In the genomic region with DNA sequence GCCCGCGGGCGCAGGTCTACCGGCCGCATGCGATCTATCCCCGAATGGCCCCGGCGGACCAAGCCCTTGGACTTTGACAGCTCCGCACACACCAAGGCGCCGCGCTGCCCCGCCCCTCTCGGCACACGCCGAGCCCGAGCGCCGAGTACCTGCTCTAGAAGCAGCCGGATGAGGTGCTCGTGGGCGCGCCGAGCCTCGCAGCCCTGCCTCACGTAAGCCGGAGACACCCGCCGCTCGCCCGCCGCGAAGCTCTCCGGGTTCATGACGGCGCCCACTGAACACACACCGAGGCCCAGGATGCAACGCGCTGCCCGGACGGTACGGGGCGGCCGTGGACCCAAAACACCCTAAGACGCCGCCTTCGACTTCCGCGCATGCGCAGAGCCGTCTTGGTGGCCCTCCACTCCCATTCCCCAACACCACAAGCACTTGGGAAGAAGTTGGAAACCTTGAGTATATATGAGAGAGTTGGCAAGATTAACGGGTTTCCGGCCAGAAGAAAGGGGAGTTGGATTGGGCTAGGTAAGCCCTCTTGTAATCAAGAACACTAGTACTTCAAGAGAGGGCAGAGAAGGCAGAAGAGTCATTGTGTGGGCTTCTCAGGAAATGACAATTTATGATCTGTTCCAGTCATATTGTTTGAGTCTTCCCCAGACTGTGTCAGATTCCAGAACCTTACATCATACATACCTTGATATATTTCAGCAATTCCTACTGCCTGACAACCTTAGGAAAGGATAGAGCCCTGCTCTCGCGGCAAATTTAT, we compare ENCODE assay signal across 8 mouse cellular contexts. TPM values are rescaled to one million over a fixed set of nuclear protein-coding genes. Genes with fewer than 3 reads are reported as not detected.
A peak's percentile ranks its signal among the peaks of the same experiment; 100 is the strongest.
DNase-seq lines count a peak whose midpoint lies in the region; ATAC-seq and TF ChIP-seq lines count a peak whose summit lies in the region.

Gene Sepsecs (minus strand): TSS at position 283 of the 766 bp plus-strand sequence.

- H3K4me1 ChIP-seq in heart, embryonic 12.5 days (replicated peaks): no peaks in the 10 kb centered on the region; the same call in 1 of the 2 replicates
- no peaks in the 10 kb centered on the region for H3K4me1 ChIP-seq in kidney, postnatal 0 days (replicated peaks; ENCODE audit: insufficient read depth, low read length)
- 0 out of 2 replicates have a peak, but pooled peaks cover 5% of the 10 kb centered on the region for H3K4me1 ChIP-seq in liver, embryonic 11.5 days (replicated peaks; ENCODE audit: control insufficient read depth, insufficient read depth, low read length)
- H3K4me1 ChIP-seq in stomach, embryonic 14.5 days (ENCODE audit: control insufficient read depth, insufficient read depth, low read length): no peaks in the 10 kb centered on the region; the same call in 1 of the 2 replicates

- TF ChIP-seq CTCF in kidney, postnatal 0 days (IDR thresholded peaks at IDR 0.05; ENCODE audit: low read depth): no peak; the same call in 1 of the 2 replicates

- peak within 1 kb of the TSS; percentile 73 for H3K4me2 ChIP-seq in heart, embryonic 12.5 days
- H3K4me2 ChIP-seq in kidney, postnatal 0 days (ENCODE audit: low read length): peak within 1 kb of the TSS; percentile 65
- peak within 1 kb of the TSS; percentile 81 for H3K4me2 ChIP-seq in liver, embryonic 11.5 days
- H3K4me2 ChIP-seq in stomach, embryonic 14.5 days (replicated peaks; ENCODE audit: low read depth, low read length): peak within 1 kb of the TSS; percentile 50

- H3K27ac ChIP-seq in heart, embryonic 12.5 days (ENCODE audit: poor library complexity, severe bottlenecking): peak within 1 kb of the TSS; percentile 12; the same call in 1 of the 2 replicates
- peak within 1 kb of the TSS; percentile 76 for H3K27ac ChIP-seq in kidney, postnatal 0 days
- H3K27ac ChIP-seq in liver, embryonic 11.5 days (ENCODE audit: low read depth, low read length): peak within 1 kb of the TSS; percentile 72
- H3K27ac ChIP-seq in stomach, embryonic 14.5 days (ENCODE audit: low read length): peak within 1 kb of the TSS; percentile 33; the same call in 1 of the 2 replicates

- 4% methylated on average over 53 of the region's 56 CpGs for WGBS in heart, embryonic 12.5 days
- 4% methylated on average over 55 of the region's 56 CpGs for WGBS in kidney, postnatal 0 days
- 4% methylated on average over 56 of the region's 56 CpGs for WGBS in liver, embryonic 11.5 days
- WGBS in stomach, embryonic 14.5 days: 4% methylated on average over 56 of the region's 56 CpGs

- H3K36me3 ChIP-seq in heart, embryonic 12.5 days: peaks cover 6% of the 10 kb centered on the region
- H3K36me3 ChIP-seq in kidney, postnatal 0 days (ENCODE audit: insufficient read depth, low read length): 0 out of 2 replicates have a peak, but pooled peaks cover 7% of the 10 kb centered on the region
- H3K36me3 ChIP-seq in liver, embryonic 11.5 days (ENCODE audit: control insufficient read depth, insufficient read depth, low read length): no peaks in the 10 kb centered on the region; the same call in 1 of the 2 replicates
- peaks cover 7% of the 10 kb centered on the region for H3K36me3 ChIP-seq in stomach, embryonic 14.5 days (ENCODE audit: control insufficient read depth, insufficient read depth, low read length)

- H3K4me3 ChIP-seq in heart, embryonic 12.5 days: peak within 1 kb of the TSS; percentile 87
- peak within 1 kb of the TSS; percentile 86 for H3K4me3 ChIP-seq in kidney, postnatal 0 days (replicated peaks; ENCODE audit: low read depth, low read length)
- H3K4me3 ChIP-seq in liver, embryonic 11.5 days (ENCODE audit: low read depth, low read length): peak within 1 kb of the TSS; percentile 85
- H3K4me3 ChIP-seq in stomach, embryonic 14.5 days (ENCODE audit: low read depth, low read length): peak within 1 kb of the TSS; percentile 71

- H3K9me3 ChIP-seq in heart, embryonic 12.5 days (replicated peaks): no peaks in the 10 kb centered on the region
- no peaks in the 10 kb centered on the region for H3K9me3 ChIP-seq in kidney, postnatal 0 days (replicated peaks; ENCODE audit: low read length)
- no peaks in the 10 kb centered on the region for H3K9me3 ChIP-seq in liver, embryonic 11.5 days (ENCODE audit: control insufficient read depth, low read length)
- H3K9me3 ChIP-seq in stomach, embryonic 14.5 days (ENCODE audit: control insufficient read depth, low read depth, low read length): no peaks in the 10 kb centered on the region

- peaks cover 11% of the 10 kb centered on the region for H3K27me3 ChIP-seq in heart, embryonic 12.5 days (replicated peaks)
- H3K27me3 ChIP-seq in kidney, postnatal 0 days (ENCODE audit: insufficient read depth, low read length): no peaks in the 10 kb centered on the region
- H3K27me3 ChIP-seq in liver, embryonic 11.5 days (replicated peaks; ENCODE audit: control insufficient read depth, insufficient read depth, low read length): no peaks in the 10 kb centered on the region
- no peaks in the 10 kb centered on the region for H3K27me3 ChIP-seq in stomach, embryonic 14.5 days (ENCODE audit: control insufficient read depth, insufficient read depth, low read length)

- DNase-seq in CD4-positive helper T cell, adult 2 months (ENCODE audit: low read depth, low spot score): peak; percentile 90
- peak; percentile 64 for DNase-seq in brain, embryonic 18.5 days (ENCODE audit: low read depth, low spot score)
- DNase-seq in kidney, postnatal 0 days (ENCODE audit: low spot score): peak; percentile 96
- DNase-seq in liver, embryonic 11.5 days (ENCODE audit: low spot score): peak; percentile 90
- peak; percentile 92 for DNase-seq in naive thymus-derived CD4-positive, alpha-beta T cell, adult 2 months (ENCODE audit: low read depth)

- peak; percentile 96 for ATAC-seq in erythroid progenitor cell, adult 5-6 weeks (replicated peaks; ENCODE audit: low FRiP score, poor library complexity, severe bottlenecking)
- peak; percentile 91 for ATAC-seq in heart, embryonic 12.5 days (ENCODE audit: insufficient number of reproducible peaks, low FRiP score)
- peak; percentile 95 for ATAC-seq in kidney, postnatal 0 days (replicated peaks; ENCODE audit: low FRiP score, low read depth)
- ATAC-seq in liver, embryonic 11.5 days (replicated peaks; ENCODE audit: low FRiP score): peak; percentile 94
- ATAC-seq in stomach, embryonic 14.5 days (ENCODE audit: insufficient number of reproducible peaks, insufficient read depth, low FRiP score, low read depth): peak; percentile 91

- peak within 1 kb of the TSS; percentile 87 for H3K9ac ChIP-seq in heart, embryonic 12.5 days
- H3K9ac ChIP-seq in kidney, postnatal 0 days (ENCODE audit: low read depth, low read length): peak within 1 kb of the TSS; percentile 85
- H3K9ac ChIP-seq in liver, embryonic 11.5 days (ENCODE audit: low read depth, low read length): peak within 1 kb of the TSS; percentile 86
- H3K9ac ChIP-seq in stomach, embryonic 14.5 days (replicated peaks; ENCODE audit: low read depth, low read length): peak within 1 kb of the TSS; percentile 63

RNA-seq across cellular contexts. Expression of gene Sepsecs, which starts in this region (rescaled TPM):
- 8.3 and 15.5 TPM in 2 replicates for total RNA-seq in erythroid progenitor cell, adult 5-6 weeks (2015; ENCODE audit: low replicate concordance)
- 10.1 and 27.7 TPM in 2 replicates for total RNA-seq in erythroid progenitor cell, adult 5-6 weeks (2017; ENCODE audit: low replicate concordance)
- 6.4 and 7.7 TPM in 2 replicates for polyA plus RNA-seq in heart, embryonic 12.5 days (2016; fragmentation: Nextera tagmentation; extraction: Ambion mirVana)
- 8.5 and 10.2 TPM in 2 replicates for polyA plus RNA-seq in kidney, postnatal 0 days (2015; fragmentation: Nextera tagmentation; extraction: Ambion mirVana)
- polyA plus RNA-seq in liver, embryonic 11.5 days (2014; fragmentation: Nextera tagmentation; extraction: Ambion mirVana): 12.7 and 15.0 TPM in 2 replicates
- polyA plus RNA-seq in stomach, embryonic 14.5 days (2014; fragmentation: Nextera tagmentation; extraction: Ambion mirVana): 9.2 and 10.0 TPM in 2 replicates

Comparison
In these comparisons a context has a peak if more than half of its experiments do, and no peak if none do; other contexts are left out.
1. Peak in every context shown above with its lines: DNase-seq, ATAC-seq, H3K4me3 ChIP-seq and H3K27ac ChIP-seq.
2. H3K27ac ChIP-seq: peak in every context shown above with its lines; median percentile 76 in kidney, postnatal 0 days; 72 in liver, embryonic 11.5 days; 33 in stomach, embryonic 14.5 days; 12 in heart, embryonic 12.5 days.